In genomic region chr3:9576872-9577271, GRCm38 (mm10) we compare ENCODE assay signal across 14 mouse cellular contexts.
"Had no signal": no experiment of that assay in that cellular context is flagged by ENCODE, and none has a peak within 500 bp of the region (broad histone marks: within the 10 kb centered on the region; RNA-seq: fewer than 3 reads in every experiment).

No protein-coding gene starts in this region.

- H3K27ac ChIP-seq: limb, embryonic 15.5 days; liver, embryonic 15.5 days; macrophage; midbrain, embryonic 15.5 days; neural tube, embryonic 12.5 days; stomach, postnatal 0 days had no signal

- H3K4me3 ChIP-seq: limb, embryonic 15.5 days; liver, embryonic 15.5 days; megakaryocyte, embryonic 14.5 days; midbrain, embryonic 15.5 days; neural tube, embryonic 12.5 days had no signal

- H3K9ac ChIP-seq: limb, embryonic 15.5 days; liver, embryonic 15.5 days; lung, embryonic 14.5 days; midbrain, embryonic 15.5 days; neural tube, embryonic 12.5 days had no signal

- ATAC-seq: intestine, embryonic 16.5 days; midbrain, embryonic 15.5 days had no signal

- DNase-seq: layer of hippocampus, adult 9-11 months; layer of hippocampus, postnatal 36 days; lung, embryonic 14.5 days; lung, postnatal 10 days; thymus, postnatal 4 days had no signal

- H3K27me3 ChIP-seq: limb, embryonic 15.5 days; liver, embryonic 15.5 days; megakaryocyte, embryonic 14.5 days; midbrain, embryonic 15.5 days; neural tube, embryonic 12.5 days had no signal

- H3K9me3 ChIP-seq: limb, embryonic 15.5 days; liver, embryonic 15.5 days; megakaryocyte, embryonic 14.5 days; midbrain, embryonic 15.5 days; neural tube, embryonic 12.5 days had no signal

- H3K36me3 ChIP-seq: limb, embryonic 15.5 days; liver, embryonic 15.5 days; midbrain, embryonic 15.5 days; neural tube, embryonic 12.5 days had no signal

- H3K4me2 ChIP-seq: limb, embryonic 15.5 days; liver, embryonic 15.5 days; lung, embryonic 14.5 days; midbrain, embryonic 11.5 days; midbrain, embryonic 15.5 days; neural tube, embryonic 12.5 days had no signal
